Mouse (Mus musculus) stomach, postnatal 0 days (tissue): ENCODE results near the gene Tfeb. TPM values are rescaled to one million over a fixed set of nuclear protein-coding genes. Genes with fewer than 3 reads are reported as not detected.

Experiments
- ATAC-seq: fragments of 200-750 bp; cut with Nextera tagmentation; 2 replicates; pipeline ENCODE4 v1.8.0; 2017; ENCODE audit not compliant: low FRiP score, low TSS enrichment
- DNase-seq: peaks from one replicate; pipeline ENCODE4 v3.0.0-alpha.2; 2016; ENCODE audit warnings: low spot score
- H3K27ac ChIP-seq: fragments of 300-500 bp; sonication (generic); replicated peaks from 2 replicates; pipeline ENCODE4 v1.5.1; 2014; ENCODE audit warnings: mild to moderate bottlenecking, control low read depth
- H3K27me3 ChIP-seq: fragments of 300-500 bp; sonication (generic); 2 replicates; pipeline ENCODE4 v1.6.1; 2014; ENCODE audit warnings: low read length; ENCODE audit not compliant: control insufficient read depth, insufficient read depth
- H3K36me3 ChIP-seq: fragments of 300-500 bp; sonication (generic); 2 replicates; pipeline ENCODE4 v1.6.1; 2014; ENCODE audit warnings: low read length, mixed read lengths; ENCODE audit not compliant: control insufficient read depth, insufficient read depth
- H3K4me1 ChIP-seq: fragments of 300-500 bp; sonication (generic); replicated peaks from 2 replicates; pipeline ENCODE4 v1.6.1; 2014; ENCODE audit warnings: antibody characterized with exemption; ENCODE audit not compliant: control insufficient read depth, insufficient read depth
- H3K4me2 ChIP-seq: fragments of 300-500 bp; sonication (generic); replicated peaks from 2 replicates; pipeline ENCODE4 v1.6.1; 2014; ENCODE audit warnings: low read depth, mild to moderate bottlenecking, control low read depth, moderate library complexity
- H3K4me3 ChIP-seq: fragments of 300-500 bp; sonication (generic); 2 replicates; pipeline ENCODE4 v1.5.1; 2014; ENCODE audit warnings: low read depth, low read length, control low read depth
- H3K9ac ChIP-seq: fragments of 300-500 bp; sonication (generic); 2 replicates; pipeline ENCODE4 v1.6.1; 2014; ENCODE audit warnings: mild to moderate bottlenecking, low read length, control low read depth, mixed read lengths
- H3K9me3 ChIP-seq: fragments of 300-500 bp; sonication (generic); 2 replicates; pipeline ENCODE4 v1.6.1; 2016; ENCODE audit warnings: low read length; ENCODE audit not compliant: control insufficient read depth
- CTCF ChIP-seq: IDR thresholded peaks from 2 replicates; pipeline ENCODE4 v1.5.1; 2016; ENCODE audit warnings: antibody characterized with exemption, low read depth, mild to moderate bottlenecking, moderate library complexity
- EP300 ChIP-seq: optimal IDR thresholded peaks from 2 replicates; pipeline ENCODE3; 2016; ENCODE audit warnings: antibody characterized with exemption
- WGBS: fragments of 180-500 bp; shearing (Covaris S2); extraction: QIAGEN DNeasy Blood & Tissue Kit; methylation state at CpG from one replicate; pipeline ENCODE4 v1.1.7; 2014; 5-methylcytosine and 5-hydroxymethylcytosine counted together
- polyA plus RNA-seq: library from polyadenylated mRNA; unstranded; fragments of >200 nt; fragmentation: Nextera tagmentation; extraction: Ambion mirVana; gene quantifications from 2 replicates; pipeline ENCODE4 v1.2.1, GENCODE M21; 2015

Gene Tfeb
- 10.4 and 13.8 TPM in 2 replicates for polyA plus RNA-seq

GRCm38 (mm10) chr17:47736856-47737255 is at the start of gene Tfeb:
Gene Tfeb, plus strand, starts transcription at chr17:47737030.
- H3K4me1 ChIP-seq, result peaks cover 3% of the 10 kb centered on the region
- DNase-seq (peak; percentile 97), ATAC-seq (peak; percentile 85)
- peak within 1 kb of the TSS; percentile 78 for H3K4me3 ChIP-seq
- H3K36me3 ChIP-seq, result no peaks in the 10 kb centered on the region
- TF ChIP-seq EP300, result no peak
- TF ChIP-seq CTCF, result peak; percentile 95
- peak within 1 kb of the TSS; percentile 90 for H3K27ac ChIP-seq
- H3K4me2 ChIP-seq, result peak within 1 kb of the TSS; percentile 91
- under 1% methylated on average over 34 of the region's 47 CpGs for WGBS
- no peaks in the 10 kb centered on the region for H3K27me3 ChIP-seq
- H3K9me3 ChIP-seq, result no peaks in the 10 kb centered on the region
- H3K9ac ChIP-seq, result peak within 1 kb of the TSS; percentile 72

- peak overlapping the region; percentile 79 for H3K4me3 ChIP-seq
- H3K27ac ChIP-seq, result peak overlapping the region; percentile 82
- no peaks in the 10 kb centered on the region for H3K27me3 ChIP-seq
- 0 out of 2 replicates have a peak, but pooled peaks cover 3% of the 10 kb centered on the region for H3K4me1 ChIP-seq
- ATAC-seq (peak; percentile 91), DNase-seq (peak; percentile 96)
- H3K4me2 ChIP-seq, result peak overlapping the region; percentile 94
- under 1% methylated on average over 70 of the region's 70 CpGs for WGBS
- no peaks in the 10 kb centered on the region for H3K9me3 ChIP-seq
- H3K9ac ChIP-seq, result peak overlapping the region; percentile 81
- H3K36me3 ChIP-seq, result 0 out of 2 replicates have a peak, but pooled peaks cover 2% of the 10 kb centered on the region
- TF ChIP-seq EP300, result no peak
- no peak for TF ChIP-seq CTCF
These were observed 49.2 kb upstream of the Tfeb start for GRCm38 (mm10) chr17:47687409-47688343.

- ATAC-seq (no peak), DNase-seq (no peak)
- H3K36me3 ChIP-seq, result 0 out of 2 replicates have a peak, but pooled peaks cover 2% of the 10 kb centered on the region
- H3K27me3 ChIP-seq, result no peaks in the 10 kb centered on the region
- H3K4me1 ChIP-seq, result 0 out of 2 replicates have a peak, but pooled peaks cover 3% of the 10 kb centered on the region
- TF ChIP-seq CTCF, result no peak
- H3K4me2 ChIP-seq, result peak within 1 kb of the TSS; percentile 94
- 0% methylated on average over 9 of the region's 9 CpGs for WGBS
- H3K4me3 ChIP-seq, result peak within 1 kb of the TSS; percentile 79
- H3K9me3 ChIP-seq, result no peaks in the 10 kb centered on the region
- peak within 1 kb of the TSS; percentile 82 for H3K27ac ChIP-seq
- peak within 1 kb of the TSS; percentile 81 for H3K9ac ChIP-seq
These were observed 48.6 kb upstream of the Tfeb start, which contains the start of gene Tomm6 for GRCm38 (mm10) chr17:47688344-47688607. Gene Tomm6, minus strand, starts transcription at chr17:47688386.

- H3K9me3 ChIP-seq, result no peaks in the 10 kb centered on the region
- peak within 1 kb of the TSS; percentile 82 for H3K27ac ChIP-seq
- H3K27me3 ChIP-seq, result no peaks in the 10 kb centered on the region
- H3K4me1 ChIP-seq, result 0 out of 2 replicates have a peak, but pooled peaks cover 3% of the 10 kb centered on the region
- DNase-seq, result peak; percentile 78
- H3K4me2 ChIP-seq, result peak within 1 kb of the TSS; percentile 94
- ATAC-seq, result peak; percentile 61
- TF ChIP-seq CTCF (peak; percentile 37), EP300 (no peak)
- H3K4me3 ChIP-seq, result peak within 1 kb of the TSS; percentile 79
- H3K9ac ChIP-seq, result peak within 1 kb of the TSS; percentile 81
- 1% methylated on average over 47 of the region's 58 CpGs for WGBS
- H3K36me3 ChIP-seq, result 0 out of 2 replicates have a peak, but pooled peaks cover 2% of the 10 kb centered on the region
These were observed 47.9 kb upstream of the Tfeb start, which contains the start of gene Frs3 for GRCm38 (mm10) chr17:47688608-47689575. Gene Frs3, plus strand, starts transcription at chr17:47689030.

- Histone ChIP-seq H3K4me2 (no peak overlapping the region), H3K27ac (no peak overlapping the region)
These were observed 46.9 kb upstream of the Tfeb start for GRCm38 (mm10) chr17:47689894-47690293.

More at GRCm38 (mm10) chr17:47689894-47690293, 46.9 kb upstream of the Tfeb start:
- 0 out of 2 replicates have a peak, but pooled peaks cover 2% of the 10 kb centered on the region for H3K36me3 ChIP-seq
- 86% methylated on average over 7 of the region's 8 CpGs for WGBS
- no peaks in the 10 kb centered on the region for H3K27me3 ChIP-seq
- H3K9me3 ChIP-seq, result no peaks in the 10 kb centered on the region
- TF ChIP-seq CTCF (no peak), EP300 (no peak)
- H3K9ac ChIP-seq, result no peak overlapping the region
- DNase-seq (no peak), ATAC-seq (no peak)
- 0 out of 2 replicates have a peak, but pooled peaks cover 3% of the 10 kb centered on the region for H3K4me1 ChIP-seq
- H3K4me3 ChIP-seq, result no peak overlapping the region
